Mouse (Mus musculus) adrenal gland, adult 10 weeks (tissue): Measurements from ENCODE around the gene Lmx1a. TPM values are rescaled to one million over a fixed set of nuclear protein-coding genes. Genes with fewer than 3 reads are reported as not detected.

Source experiments
- polyA plus RNA-seq: library from polyadenylated mRNA; stranded (reverse); fragments of 350-450 nt; fragmentation: Illumina TruSeq; extraction: RNeasy Lipid Tissue Mini Kit (QIAGEN cat#74804); gene quantifications from one replicate; pipeline ENCODE4 v1.2.3, GENCODE M21; 2014; ENCODE audit warnings: low read depth, low replicate concordance

The Lmx1a gene
- not detected for polyA plus RNA-seq

DNA sequence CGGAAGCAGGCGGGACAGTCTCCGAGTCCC is at the start of gene Lmx1a:
Gene Lmx1a (plus strand): TSS at position 6 of the 30 bp plus-strand sequence.

Other genes starting within 250 kb of the Lmx1a start
- gene Lrrc52, start 222.5 kb upstream of the Lmx1a start, polyA plus RNA-seq: not detected
- 0.47 TPM for gene Rxrg, start 90.9 kb upstream of the Lmx1a start, polyA plus RNA-seq